10 mouse cellular contexts compared by ENCODE assay signal in the genomic region with DNA sequence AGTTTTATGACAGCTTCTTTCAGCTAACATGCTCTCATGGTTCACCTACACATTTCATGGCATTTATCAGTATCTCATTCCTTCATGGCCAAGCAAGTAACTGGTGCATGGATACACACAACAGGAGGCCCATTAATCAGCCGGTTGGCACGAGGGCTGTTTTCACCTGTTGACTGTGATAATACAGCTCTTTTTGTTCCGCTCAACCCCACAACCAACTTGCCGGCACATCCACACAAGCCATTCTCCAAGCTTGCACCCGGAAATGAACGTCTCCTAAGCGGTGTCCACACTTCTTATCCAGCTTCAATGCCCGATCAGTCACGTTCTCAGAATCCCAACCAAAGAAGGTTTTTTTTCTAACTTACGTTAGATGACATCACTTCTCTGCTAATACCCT. TPM values are rescaled to one million over a fixed set of nuclear protein-coding genes. Genes with fewer than 3 reads are reported as not detected.
DNase-seq lines count a peak whose midpoint lies in the region; ATAC-seq lines count a peak whose summit lies in the region.
"Had no signal": no experiment of that assay in that cellular context is flagged by ENCODE, and none has a peak within 500 bp of the region (broad histone marks: within the 10 kb centered on the region; RNA-seq: fewer than 3 reads in every experiment).

No protein-coding gene starts in this region.

- WGBS in hindbrain, embryonic 10.5 days, result 89% methylated on average over 10 of the region's 10 CpGs
- WGBS in hindbrain, embryonic 11.5 days, result 81% methylated on average over 10 of the region's 10 CpGs
- 92% methylated on average over 10 of the region's 10 CpGs for WGBS in embryonic facial prominence, embryonic 11.5 days
- 80% methylated on average over 10 of the region's 10 CpGs for whole genome bisulfite sequencing in hindbrain, embryonic 12.5 days
- WGBS in midbrain, embryonic 11.5 days, result 84% methylated on average over 10 of the region's 10 CpGs

- no peak for ATAC-seq in hindbrain, embryonic 11.5 days (ENCODE audit: low FRiP score)
- no peak for ATAC-seq in embryonic facial prominence, embryonic 11.5 days (replicated peaks; ENCODE audit: insufficient number of reproducible peaks, low FRiP score, low TSS enrichment, low read depth)
- ATAC-seq in hindbrain, embryonic 12.5 days (ENCODE audit: low FRiP score), result no peak
- no peak for ATAC-seq in midbrain, embryonic 11.5 days (ENCODE audit: low FRiP score)

- H3K9ac ChIP-seq in hindbrain, embryonic 11.5 days (ENCODE audit: low read depth, low read length), result no peak overlapping the region
- H3K9ac ChIP-seq in embryonic facial prominence, embryonic 11.5 days (replicated peaks; ENCODE audit: low read length), result no peak overlapping the region
- no peak overlapping the region for H3K9ac ChIP-seq in hindbrain, embryonic 12.5 days
- H3K9ac ChIP-seq in midbrain, embryonic 11.5 days (ENCODE audit: low read length), result no peak overlapping the region; the same call in 1 of the 2 replicates

- H3K9me3 ChIP-seq in hindbrain, embryonic 10.5 days, result no peaks in the 10 kb centered on the region
- H3K9me3 ChIP-seq in hindbrain, embryonic 11.5 days (ENCODE audit: control insufficient read depth, low read length), result no peaks in the 10 kb centered on the region
- no peaks in the 10 kb centered on the region for H3K9me3 ChIP-seq in embryonic facial prominence, embryonic 11.5 days (replicated peaks; ENCODE audit: control insufficient read depth, low read length)
- H3K9me3 ChIP-seq in hindbrain, embryonic 12.5 days (replicated peaks), result no peaks in the 10 kb centered on the region
- H3K9me3 ChIP-seq in midbrain, embryonic 11.5 days (ENCODE audit: control insufficient read depth, low read length), result no peaks in the 10 kb centered on the region

- no peaks in the 10 kb centered on the region for H3K36me3 ChIP-seq in hindbrain, embryonic 10.5 days
- H3K36me3 ChIP-seq in hindbrain, embryonic 11.5 days (ENCODE audit: control insufficient read depth, insufficient read depth, low read length), result no peaks in the 10 kb centered on the region
- H3K36me3 ChIP-seq in embryonic facial prominence, embryonic 11.5 days (replicated peaks; ENCODE audit: control insufficient read depth, insufficient read depth, low read depth, low read length), result no peaks in the 10 kb centered on the region
- H3K36me3 ChIP-seq in hindbrain, embryonic 12.5 days, result no peaks in the 10 kb centered on the region
- H3K36me3 ChIP-seq in midbrain, embryonic 11.5 days (ENCODE audit: control insufficient read depth, insufficient read depth, low read length), result no peaks in the 10 kb centered on the region
- H3K36me3 ChIP-seq: G1E had no signal

- H3K27ac ChIP-seq in hindbrain, embryonic 10.5 days, result no peak overlapping the region
- no peak overlapping the region for H3K27ac ChIP-seq in hindbrain, embryonic 11.5 days (ENCODE audit: low read depth, low read length)
- H3K27ac ChIP-seq in embryonic facial prominence, embryonic 11.5 days (replicated peaks; ENCODE audit: low read depth, low read length), result no peak overlapping the region
- H3K27ac ChIP-seq in hindbrain, embryonic 12.5 days, result no peak overlapping the region
- no peak overlapping the region for H3K27ac ChIP-seq in midbrain, embryonic 11.5 days (ENCODE audit: low read depth, low read length)
- H3K27ac ChIP-seq: macrophage had no signal

- H3K4me1 ChIP-seq in hindbrain, embryonic 10.5 days (replicated peaks), result peaks cover 15% of the 10 kb centered on the region
- H3K4me1 ChIP-seq in hindbrain, embryonic 11.5 days (replicated peaks; ENCODE audit: control insufficient read depth, insufficient read depth, low read length), result no peaks in the 10 kb centered on the region
- H3K4me1 ChIP-seq in embryonic facial prominence, embryonic 11.5 days (ENCODE audit: control insufficient read depth, insufficient read depth, low read length), result no peaks in the 10 kb centered on the region
- H3K4me1 ChIP-seq in hindbrain, embryonic 12.5 days, result peaks cover 9% of the 10 kb centered on the region
- peaks cover 7% of the 10 kb centered on the region for H3K4me1 ChIP-seq in midbrain, embryonic 11.5 days (ENCODE audit: control insufficient read depth, insufficient read depth, low read length)

- H3K27me3 ChIP-seq in hindbrain, embryonic 10.5 days (ENCODE audit: insufficient read depth, poor library complexity, severe bottlenecking), result no peaks in the 10 kb centered on the region
- H3K27me3 ChIP-seq in hindbrain, embryonic 11.5 days (ENCODE audit: control insufficient read depth, insufficient read depth, low read length), result no peaks in the 10 kb centered on the region
- H3K27me3 ChIP-seq in embryonic facial prominence, embryonic 11.5 days (ENCODE audit: control insufficient read depth, insufficient read depth, low read length), result no peaks in the 10 kb centered on the region
- H3K27me3 ChIP-seq in hindbrain, embryonic 12.5 days, result no peaks in the 10 kb centered on the region
- H3K27me3 ChIP-seq in midbrain, embryonic 11.5 days (ENCODE audit: control insufficient read depth, insufficient read depth, low read length), result no peaks in the 10 kb centered on the region

- peak overlapping the region; percentile 90 for H3K4me3 ChIP-seq in hindbrain, embryonic 10.5 days
- H3K4me3 ChIP-seq in hindbrain, embryonic 11.5 days (ENCODE audit: low read depth, low read length), result no peak overlapping the region
- peak overlapping the region; percentile 83; the same call in 1 of the 2 replicates for H3K4me3 ChIP-seq in embryonic facial prominence, embryonic 11.5 days (ENCODE audit: low read depth, low read length)
- peak overlapping the region; percentile 92 for H3K4me3 ChIP-seq in hindbrain, embryonic 12.5 days
- H3K4me3 ChIP-seq in midbrain, embryonic 11.5 days (ENCODE audit: low read depth, low read length), result no peak overlapping the region

- no peak for DNase-seq in hindbrain, embryonic 10.5 days (ENCODE audit: low spot score)
- DNase-seq in hindbrain, embryonic 11.5 days (ENCODE audit: low spot score), result no peak
- no peak for DNase-seq in embryonic facial prominence, embryonic 11.5 days (ENCODE audit: low spot score)
- peak; percentile 84 for DNase-seq in midbrain, embryonic 11.5 days (ENCODE audit: low spot score, missing footprints)
- no peak for DNase-seq in Muller cell, postnatal 12 days (ENCODE audit: inconsistent ontology term)
- no peak for DNase-seq in kidney, postnatal 14 days
- no peak for DNase-seq in urinary bladder, adult 2 months (ENCODE audit: low spot score)

- H3K4me2 ChIP-seq in hindbrain, embryonic 11.5 days (replicated peaks; ENCODE audit: low read depth, low read length), result no peak overlapping the region
- H3K4me2 ChIP-seq in embryonic facial prominence, embryonic 11.5 days (ENCODE audit: low read depth, low read length), result peak overlapping the region; percentile 99
- peak overlapping the region; percentile 100 for H3K4me2 ChIP-seq in hindbrain, embryonic 12.5 days (replicated peaks)
- H3K4me2 ChIP-seq in midbrain, embryonic 11.5 days, result peak overlapping the region; percentile 81; the same call in 1 of the 2 replicates

RNA-seq across cellular contexts. Expression of a gene that starts 2.1 kb away (rescaled TPM):
- polyA plus RNA-seq in hindbrain, embryonic 10.5 days (2016; fragmentation: Nextera tagmentation; extraction: Ambion mirVana), result 28.2 and 35.7 TPM in 2 replicates
- 29.2 and 31.7 TPM in 2 replicates for polyA plus RNA-seq in hindbrain, embryonic 11.5 days (2014; fragmentation: Nextera tagmentation; extraction: Ambion mirVana)
- polyA plus RNA-seq in embryonic facial prominence, embryonic 11.5 days (2014; fragmentation: Nextera tagmentation; extraction: Ambion mirVana), result 33.6 and 34.0 TPM in 2 replicates
- 37.5 and 37.8 TPM in 2 replicates for polyA plus RNA-seq in hindbrain, embryonic 12.5 days (2016; fragmentation: Nextera tagmentation; extraction: Ambion mirVana)
- 33.1 and 38.5 TPM in 2 replicates for polyA plus RNA-seq in midbrain, embryonic 11.5 days (2014; fragmentation: Nextera tagmentation; extraction: Ambion mirVana)
- polyA plus RNA-seq in urinary bladder, adult 2 months (2012; rRNA removed), result 11.5 and 15.5 TPM in 2 replicates
- polyA plus RNA-seq: G1E had no signal

RNA-seq across cellular contexts. Expression of a gene that starts 54.9 kb away (rescaled TPM):
- 26.7 and 28.1 TPM in 2 replicates for polyA plus RNA-seq in hindbrain, embryonic 10.5 days (2016; fragmentation: Nextera tagmentation; extraction: Ambion mirVana)
- polyA plus RNA-seq in hindbrain, embryonic 11.5 days (2014; fragmentation: Nextera tagmentation; extraction: Ambion mirVana), result 35.7 and 37.4 TPM in 2 replicates
- polyA plus RNA-seq in embryonic facial prominence, embryonic 11.5 days (2014; fragmentation: Nextera tagmentation; extraction: Ambion mirVana), result 33.3 and 36.0 TPM in 2 replicates
- 30.8 and 34.6 TPM in 2 replicates for polyA plus RNA-seq in hindbrain, embryonic 12.5 days (2016; fragmentation: Nextera tagmentation; extraction: Ambion mirVana)
- polyA plus RNA-seq in midbrain, embryonic 11.5 days (2014; fragmentation: Nextera tagmentation; extraction: Ambion mirVana), result 37.2 and 39.2 TPM in 2 replicates
- polyA plus RNA-seq in urinary bladder, adult 2 months (2012; rRNA removed), result 7.7 and 9.1 TPM in 2 replicates
- polyA plus RNA-seq: macrophage had no signal

Comparison
In these comparisons a context has a peak if more than half of its experiments do, and no peak if none do; other contexts are left out.
1. H3K4me3 ChIP-seq: peak in hindbrain, embryonic 10.5 days (single experiment), embryonic facial prominence, embryonic 11.5 days (single experiment) and hindbrain, embryonic 12.5 days (single experiment); none in hindbrain, embryonic 11.5 days (single experiment) and midbrain, embryonic 11.5 days (single experiment).